Mouse (Mus musculus) gastrocnemius, postnatal 36 days (tissue): ENCODE data around the gene Golga2. TPM values are rescaled to one million over a fixed set of nuclear protein-coding genes. Genes with fewer than 3 reads are reported as not detected.

ENCODE experiments used
- DNase-seq, 2 experiments: peaks; one replicate each; pipeline ENCODE4 v3.0.0; 2022
- intact Hi-C: fragments of 180-260 bp; cut with DNase I; formaldehyde crosslinking; loops from one replicate; pipeline ENCODE4 v1.15.1; 2025
- long read RNA-seq, 2 experiments: library from polyadenylated mRNA; stranded (forward); transcript quantifications; one replicate each; pipeline ENCODE4 v2.0.0; 2021
- total RNA-seq, 2 experiments: library from RNA; stranded (reverse); gene quantifications; 2 replicates each; pipeline ENCODE4 v1.2.3; 2021

Gene Golga2
- 10 to 100 TPM; 54.1 to 54.7 TPM for total RNA-seq
- long read RNA-seq, experiment 1, full-length matches to known transcripts = 5 of 20 reads
- long read RNA-seq, experiment 1, partial matches to known transcripts = 10 of 20 reads
- long read RNA-seq, experiment 1, other reads (novel, unspliced or antisense) = 5 of 20 reads
- long read RNA-seq, experiment 2, full-length matches to known transcripts = 5 of 23 reads
- long read RNA-seq, experiment 2, partial matches to known transcripts = 13 of 23 reads
- long read RNA-seq, experiment 2, other reads (novel, unspliced or antisense) = 5 of 23 reads

DNA sequence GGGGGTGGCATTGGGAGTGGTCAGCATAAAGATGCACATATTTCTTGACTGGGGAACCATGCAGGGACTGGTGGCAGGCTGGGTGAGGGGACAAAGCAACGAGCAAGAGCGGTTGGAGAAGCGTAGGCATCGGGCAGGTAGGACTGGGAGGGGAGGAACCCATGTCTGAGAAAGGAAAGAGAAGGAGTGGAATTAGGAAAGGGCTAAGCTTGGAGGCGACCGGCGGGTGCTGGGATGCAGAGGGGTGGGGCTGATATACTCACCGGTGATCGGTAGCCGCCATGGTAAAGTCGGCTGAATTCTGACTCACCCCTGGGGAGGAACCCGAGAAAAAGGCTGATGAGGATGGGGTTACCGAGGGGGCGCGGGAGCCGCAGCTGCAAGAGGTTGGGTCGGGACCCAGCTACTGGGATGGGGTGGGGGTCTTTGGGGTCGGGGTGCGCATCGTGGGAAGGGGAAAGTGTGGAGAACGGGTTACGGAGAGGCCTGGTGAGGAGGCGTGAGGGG is at the start of gene Golga2:
Gene Golga2 (plus strand): TSS at position 51 of the 507 bp plus-strand sequence.
- intact Hi-C loops = loop anchor here (5.0 kb wide), 1 partner anchor 150 kb away; no protein-coding TSS in a partner anchor
- DNase-seq = no peak

- intact Hi-C loops = loop anchor here (5.0 kb wide), 1 partner anchor 85 kb away; the partner anchor contains the start of gene Prrc2b
- no peak for DNase-seq
Observed at GRCm38 (mm10) chr2:32237571-32237970, 49.6 kb upstream of the Golga2 start.

DNA sequence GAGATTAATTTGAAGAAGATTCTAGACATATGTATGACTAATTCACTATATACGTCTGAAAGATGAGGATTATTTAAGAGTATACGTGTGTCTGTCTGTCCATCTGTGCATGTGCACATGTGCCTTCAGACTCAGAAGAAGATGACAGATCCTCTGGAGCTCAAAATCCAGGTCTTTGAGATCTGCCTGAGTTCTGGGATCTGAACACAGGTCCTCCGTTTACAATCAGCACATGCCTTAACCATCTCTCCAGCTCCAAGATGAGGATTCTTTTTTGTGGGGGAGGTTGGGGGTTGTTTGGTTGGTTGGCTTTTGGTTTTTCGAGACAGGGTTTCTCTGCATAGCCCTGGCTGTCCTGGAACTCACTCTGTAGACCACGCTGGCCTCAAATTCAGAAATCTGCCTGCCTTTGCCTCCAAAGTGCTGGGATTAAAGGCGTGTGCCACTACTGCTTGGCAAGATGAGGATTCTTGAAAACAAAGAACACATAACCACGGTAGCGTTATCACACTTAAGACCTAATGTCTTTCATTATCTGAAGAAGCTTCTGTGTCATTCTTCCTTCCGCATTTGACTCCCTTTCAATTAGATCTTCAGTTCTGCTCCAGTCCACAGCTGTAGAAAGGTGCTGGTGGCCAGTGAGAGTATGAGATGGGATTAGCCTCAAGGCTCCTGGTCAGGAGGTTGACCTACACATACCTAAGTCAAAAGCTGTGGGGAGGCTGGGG is 48.3 kb upstream of the Golga2 start:
- intact Hi-C loops = loop anchor here (5.0 kb wide), 1 partner anchor 87 kb away; the partner anchor contains the start of gene Prrc2b
- DNase-seq = no peak

DNA sequence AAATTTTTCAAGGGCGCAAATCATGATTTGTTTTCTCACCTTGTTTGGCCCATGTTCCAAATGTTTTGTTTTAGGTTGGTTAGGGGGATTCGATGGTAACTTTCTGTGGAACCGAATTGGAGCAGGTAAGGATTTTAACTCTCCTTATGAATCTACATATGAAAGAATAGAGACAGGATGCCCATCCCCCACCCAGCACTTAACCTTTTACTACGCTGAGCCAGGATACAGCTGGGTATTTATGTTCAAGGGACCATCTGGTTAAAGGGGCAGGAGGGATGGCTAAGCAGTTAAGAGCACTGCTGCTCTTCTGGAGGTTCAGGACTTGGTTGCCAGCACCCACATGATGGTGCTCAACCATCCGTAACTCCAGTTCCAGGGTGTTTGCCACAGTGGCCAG is 46.6 kb upstream of the Golga2 start:
- intact Hi-C loops = no loop called here

DNA sequence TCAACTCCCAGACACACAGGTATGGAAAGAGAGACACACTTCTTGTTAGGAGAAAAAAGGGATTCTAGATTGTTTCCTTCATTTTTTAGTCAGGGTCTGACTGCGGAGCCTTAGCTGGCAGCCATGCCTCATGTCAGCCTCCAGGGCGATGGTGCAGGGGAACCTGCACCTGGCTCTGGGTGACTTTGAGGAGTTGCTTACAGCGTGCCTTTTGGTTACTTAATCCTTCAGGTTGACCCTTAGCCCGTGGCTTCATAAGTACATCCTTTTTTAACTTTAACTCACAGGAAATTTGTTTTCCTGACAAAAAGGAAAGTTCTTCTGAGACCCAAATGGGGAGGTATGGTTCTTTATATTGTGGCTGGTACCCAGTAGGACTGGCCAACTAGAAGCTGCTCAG is 44.2 kb upstream of the Golga2 start:
- intact Hi-C loops = no loop called here
- no peak for DNase-seq

More for the DNA sequence above, 46.6 kb upstream of the Golga2 start:
- no peak for DNase-seq

GRCm38 (mm10) chr2:32246741-32247140 is 40.4 kb upstream of the Golga2 start:
- intact Hi-C loops = no loop called here
- DNase-seq = no peak

DNA sequence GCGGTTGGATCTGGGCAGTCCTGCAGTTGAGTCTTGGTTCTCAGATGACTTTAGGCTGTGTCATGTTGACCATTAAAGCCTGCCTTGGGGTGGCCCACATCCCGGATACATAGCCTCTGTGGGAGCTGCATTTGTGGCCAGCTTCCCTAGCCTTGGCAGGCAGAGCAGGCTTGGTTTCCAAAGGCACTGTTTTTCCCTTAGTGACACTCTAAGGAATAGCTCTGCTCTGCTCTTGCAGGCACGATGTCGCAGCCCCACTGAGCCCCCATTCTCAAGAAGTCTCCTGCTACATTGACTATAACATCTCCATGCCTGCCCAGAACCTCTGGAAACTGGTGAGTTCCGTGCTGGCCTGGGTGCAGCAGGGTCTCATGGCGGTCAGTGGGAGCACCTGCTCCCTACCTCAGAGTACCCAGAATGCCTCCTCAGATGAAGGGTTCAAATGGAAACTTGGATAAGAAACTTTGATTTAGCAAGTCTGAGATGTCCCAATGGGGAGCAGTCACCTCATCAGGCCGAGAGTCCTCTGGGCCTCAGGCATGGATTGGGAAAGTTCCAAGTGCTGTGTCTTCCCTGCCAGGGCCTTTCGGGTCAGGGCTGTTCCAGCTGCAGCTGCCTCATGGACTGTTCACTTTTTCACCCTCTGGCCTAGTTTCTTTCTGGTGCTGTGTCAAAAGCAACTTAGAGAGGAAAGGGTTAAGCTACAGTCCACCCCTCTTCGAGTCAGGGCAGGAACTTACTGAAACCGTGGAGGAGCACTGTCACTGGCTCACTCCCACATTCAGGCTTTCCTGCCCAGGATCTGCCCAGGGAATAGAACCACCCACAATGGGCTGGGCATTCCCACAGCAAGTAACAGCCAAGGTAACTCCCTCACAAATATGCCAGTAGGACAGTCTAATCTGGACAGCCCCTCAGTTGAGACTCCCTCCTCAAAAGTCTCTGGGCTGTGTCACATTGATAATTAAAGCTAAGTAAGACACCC is 38.5 kb upstream of the Golga2 start:
- intact Hi-C loops = no loop called here
- peak; percentile 43 to 56 for DNase-seq

GRCm38 (mm10) chr2:32251791-32252527 is 35.2 kb upstream of the Golga2 start:
- intact Hi-C loops = no loop called here
- DNase-seq = peak; percentile 49 to 53

DNA sequence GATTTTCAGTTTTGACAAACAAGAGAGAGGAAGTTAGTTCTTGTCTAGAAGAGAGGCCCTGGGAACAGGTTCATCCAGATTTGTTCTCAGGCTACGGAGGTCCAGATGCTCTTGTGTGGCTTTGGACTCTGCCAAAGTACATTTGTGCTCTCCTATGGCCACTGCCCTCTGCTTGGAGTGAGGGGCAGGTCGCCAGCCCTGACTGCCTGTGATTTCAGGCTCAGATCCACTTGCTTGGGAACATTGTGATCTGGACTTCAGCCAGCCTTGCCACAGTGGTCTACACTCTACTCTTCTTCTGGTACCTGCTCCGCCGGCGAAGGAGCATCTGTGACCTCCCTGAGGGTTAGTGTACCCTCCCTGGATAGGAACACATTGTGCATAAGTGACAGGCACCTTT is 34.5 kb upstream of the Golga2 start:
- no peak for DNase-seq
- intact Hi-C loops = no loop called here

DNA sequence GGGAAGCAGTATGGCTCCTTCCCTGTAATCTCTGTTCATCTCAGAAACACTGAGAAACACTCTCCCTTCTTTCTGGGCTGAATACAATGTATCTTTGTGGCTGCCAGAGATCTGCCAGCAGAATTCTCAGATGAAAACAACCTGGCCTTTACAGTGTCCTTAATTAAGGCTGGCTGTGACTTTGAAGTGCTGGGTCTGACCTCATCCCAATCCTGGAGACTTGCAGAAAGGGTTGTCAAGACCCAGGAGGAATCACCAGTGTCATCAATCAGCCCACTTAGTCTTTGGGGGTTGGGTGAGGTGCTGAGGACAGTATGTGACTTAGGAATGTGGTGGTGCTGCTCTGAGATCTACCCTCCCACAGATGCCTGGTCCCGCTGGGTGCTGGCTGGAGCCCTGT is 33.8 kb upstream of the Golga2 start:
- DNase-seq = no peak
- intact Hi-C loops = no loop called here

DNA sequence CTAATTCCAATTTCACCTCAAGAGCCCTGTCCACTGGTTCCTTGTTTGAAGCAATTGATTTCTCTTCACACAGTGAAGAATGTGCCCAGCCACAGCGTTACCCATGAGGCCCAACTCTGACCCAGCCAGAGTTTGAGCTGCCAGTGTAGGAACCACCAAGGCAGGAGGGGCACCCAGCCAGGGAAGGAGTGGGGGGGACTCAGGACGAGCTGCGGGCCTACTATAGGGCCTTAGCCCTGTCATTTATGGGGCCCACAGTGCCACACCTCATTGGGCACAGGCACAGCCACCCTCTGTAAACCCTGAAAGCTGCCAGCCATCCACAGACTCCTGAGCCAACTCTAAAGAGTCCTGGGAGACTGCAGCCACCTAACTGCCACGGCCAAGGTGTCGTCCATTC is 32.6 kb upstream of the Golga2 start:
- DNase-seq = no peak
- intact Hi-C loops = no loop called here

DNA sequence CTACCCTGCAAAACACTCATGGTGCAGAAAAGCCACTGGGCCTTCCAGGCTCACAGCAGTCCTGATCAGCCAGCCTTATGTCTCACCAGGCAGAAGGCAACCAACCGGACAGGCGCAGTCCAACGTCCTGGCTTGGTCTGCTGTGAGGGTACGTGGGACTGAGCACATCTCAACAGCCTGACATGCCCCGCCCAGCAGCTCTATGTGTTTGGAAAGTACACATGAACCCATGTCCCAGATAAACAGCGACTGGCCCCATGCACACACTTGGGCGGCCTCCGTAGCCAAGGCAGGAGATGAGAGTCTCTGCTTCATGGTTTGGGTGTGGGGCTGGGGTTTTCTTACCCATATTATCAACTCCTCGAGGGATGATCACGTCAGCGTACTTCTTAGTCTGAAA is 30.9 kb upstream of the Golga2 start:
- no peak for DNase-seq

GRCm38 (mm10) chr2:32258887-32259533 is 28.2 kb upstream of the Golga2 start:
- DNase-seq = no peak
- intact Hi-C loops = no loop called here

More for the DNA sequence above, 30.9 kb upstream of the Golga2 start:
- intact Hi-C loops = no loop called here

DNA sequence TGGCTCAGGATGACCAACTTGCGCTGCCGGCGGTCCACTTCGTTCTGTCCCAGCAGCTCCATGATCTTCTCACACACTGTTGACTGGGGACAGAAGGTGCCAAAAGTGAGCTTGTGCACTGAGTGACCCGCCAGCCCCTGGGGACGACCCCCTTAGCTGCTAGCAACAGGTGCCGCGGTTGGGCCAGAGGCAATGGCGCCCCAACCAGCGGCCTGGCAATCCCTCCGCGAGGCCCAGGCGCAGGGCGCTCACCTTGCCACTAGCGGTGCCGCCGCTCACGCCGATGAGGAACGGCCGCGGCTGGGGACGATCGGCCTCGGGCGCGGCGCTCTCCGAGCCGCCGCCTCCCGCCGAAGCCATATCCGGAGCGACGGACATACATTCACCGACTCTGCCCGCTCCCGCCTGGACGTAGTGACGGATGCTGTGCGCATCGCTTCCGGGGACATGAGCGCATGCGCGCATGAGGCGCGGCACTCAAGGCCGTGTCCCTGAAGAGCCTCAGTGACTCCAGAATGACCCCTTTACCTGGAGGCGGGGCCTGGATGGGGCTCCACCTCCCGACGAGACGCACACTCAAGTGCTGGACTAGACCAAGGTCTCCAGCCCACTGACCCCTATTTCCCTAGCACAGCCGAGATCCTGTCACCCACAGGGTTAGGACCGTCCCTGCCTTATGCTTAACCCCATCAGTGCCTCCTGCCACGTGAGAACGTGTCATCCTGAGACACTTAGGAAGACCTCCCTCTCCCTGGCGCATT is 27.3 kb upstream of the Golga2 start, which contains the start of gene Uck1:
Gene Uck1 (minus strand): TSS at position 503 of the 761 bp plus-strand sequence.
- intact Hi-C loops = loop anchor here (2.0 kb wide), 1 partner anchor 23 kb away; no protein-coding TSS in a partner anchor
- DNase-seq = peak; percentile 83

- DNase-seq = no peak
- intact Hi-C loops = loop anchor here (2.0 kb wide), 1 partner anchor 22 kb away; no protein-coding TSS in a partner anchor
Observed at GRCm38 (mm10) chr2:32260635-32261034, 26.5 kb upstream of the Golga2 start.

GRCm38 (mm10) chr2:32275823-32276222 is 11.4 kb upstream of the Golga2 start:
- intact Hi-C loops = no loop called here

DNA sequence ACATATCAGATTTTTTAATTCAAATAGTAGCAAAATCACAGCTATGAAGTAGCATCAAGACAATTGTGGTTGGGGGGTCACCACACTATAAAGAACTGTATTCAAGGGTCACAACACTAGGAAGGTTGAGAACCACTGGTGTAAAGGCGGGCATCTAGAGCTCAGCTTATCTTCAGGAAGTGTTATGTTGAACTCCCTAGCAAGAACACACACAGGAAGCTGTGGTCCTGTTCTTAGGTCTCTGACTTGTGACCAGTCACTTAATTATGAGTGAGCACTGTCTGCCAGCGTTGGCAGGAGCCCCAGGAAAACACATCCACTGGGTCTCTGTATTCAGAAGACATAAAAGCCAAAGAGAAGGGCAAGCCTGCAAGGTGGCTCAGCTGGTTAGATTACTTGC is 4.9 kb upstream of the Golga2 start:
- DNase-seq = no peak
- intact Hi-C loops = loop anchor here (2.0 kb wide), 1 partner anchor 21 kb away; the partner anchor contains the start of gene Uck1

More at GRCm38 (mm10) chr2:32275823-32276222, 11.4 kb upstream of the Golga2 start:
- DNase-seq = no peak

DNA sequence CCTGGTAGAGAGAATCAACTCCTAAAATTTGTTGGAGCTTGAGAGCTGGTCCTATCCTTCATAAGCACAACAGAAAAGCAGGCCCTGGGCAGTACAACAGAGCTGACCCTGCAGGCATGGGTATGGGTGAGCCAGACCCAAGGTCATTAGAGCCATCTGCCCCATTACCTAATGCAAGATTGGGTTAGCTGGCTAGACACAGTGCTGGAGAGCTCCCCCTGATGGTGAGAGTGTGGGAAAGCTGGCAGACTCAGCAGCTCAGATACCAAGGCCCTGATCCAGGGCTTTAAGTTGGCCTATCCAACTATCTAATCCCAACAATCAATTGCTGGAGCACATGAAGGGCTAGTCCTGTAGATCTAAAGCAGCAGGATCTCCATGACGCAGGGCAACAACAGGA is 4.5 kb upstream of the Golga2 start:
- peak; percentile 38 to 47 for DNase-seq
- intact Hi-C loops = loop anchor here (2.0 kb wide), 1 partner anchor 22 kb away; the partner anchor contains the start of gene Uck1
